Mouse (Mus musculus) urinary bladder, adult 18-20 months (tissue): ENCODE results near the gene Svs3b.
"Not testable (repeated sequence)": the region's sequence is repeated elsewhere in the genome, so short reads cannot be mapped to it uniquely, and the experiment has no call there.

Experiments
- DNase-seq, 2 experiments: peaks; one replicate each; pipeline ENCODE4 v3.0.0; 2022; ENCODE audit warnings: low spot score in 2 of 2, mixed read lengths in 2 of 2

The Svs3b gene

DNA sequence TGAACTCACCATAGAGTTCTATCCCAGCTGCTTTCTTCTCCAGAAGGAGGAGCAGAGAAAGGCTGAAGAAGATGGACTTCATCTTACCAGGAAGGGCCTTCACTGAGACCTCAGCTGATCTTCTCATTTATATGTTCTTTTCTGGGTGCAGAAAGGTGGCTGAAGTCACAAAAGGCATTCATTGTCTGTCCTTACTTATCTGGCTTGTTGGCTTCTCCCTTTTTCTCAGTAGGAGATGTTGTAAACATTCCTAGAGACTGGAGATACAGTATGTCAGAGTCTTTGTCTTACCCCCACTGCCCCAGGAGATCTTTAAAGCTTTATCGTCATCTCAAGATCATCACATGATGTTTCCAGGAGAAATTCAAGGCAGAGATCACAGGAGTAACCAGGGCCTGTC lies at the start of gene Svs3b:
Svs3b (minus strand) TSS at position 101 of the 400 bp plus-strand sequence.
- DNase-seq: not testable (repeated sequence)

- not testable (repeated sequence) for DNase-seq
Measured at GRCm38 (mm10) chr2:164288968-164289367, 32.5 kb upstream of the Svs3b start, which contains the start of gene Svs3a. Gene Svs3a, plus strand, starts transcription at chr2:164289268.

DNA sequence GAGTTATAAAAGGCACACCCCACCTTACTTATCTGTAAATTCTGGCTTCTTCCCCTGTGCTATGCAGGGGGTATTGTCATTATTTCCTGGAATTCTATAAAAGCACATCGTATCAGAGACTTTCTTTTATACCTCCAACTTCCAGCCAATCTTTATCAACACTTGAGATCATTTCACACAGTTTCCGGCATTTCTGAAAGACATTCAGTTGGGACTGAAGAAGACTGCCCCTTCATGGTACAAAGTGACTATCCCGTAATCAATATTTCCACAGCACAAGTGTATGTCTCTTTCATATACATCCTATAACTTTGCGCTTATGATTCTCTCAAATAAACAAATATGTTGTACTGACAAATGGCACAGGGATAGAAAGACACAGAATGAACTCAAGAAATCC lies 21.9 kb upstream of the Svs3b start, which contains the start of gene Svs4:
Svs4 (minus strand) TSS at position 101 of the 400 bp plus-strand sequence.
- no peak for DNase-seq

DNA sequence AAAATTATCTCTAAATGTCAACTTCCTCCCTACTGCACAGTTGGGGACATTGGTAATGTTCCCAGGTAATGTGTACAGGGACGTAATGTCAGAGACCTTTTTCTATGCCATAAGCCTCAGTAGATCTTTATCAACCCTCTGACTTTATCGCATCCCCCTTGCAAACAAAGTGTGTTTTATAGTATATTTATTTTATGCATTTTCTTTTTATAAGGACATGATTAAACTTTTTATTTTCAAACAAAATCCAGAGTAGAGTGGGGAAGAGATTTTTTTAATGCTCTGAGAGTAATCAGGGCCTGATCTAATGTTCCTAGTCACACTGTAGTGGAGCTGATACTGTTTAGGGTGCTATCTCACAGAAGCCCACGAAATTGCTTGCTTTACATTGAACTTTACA lies 18.1 kb downstream of the Svs3b start, which contains the start of gene Svs2:
Svs2 (minus strand) TSS at position 101 of the 400 bp plus-strand sequence.
- no peak for DNase-seq

- DNase-seq: no peak
Measured at GRCm38 (mm10) chr2:164232671-164233070, 23.8 kb downstream of the Svs3b start.

- no peak for DNase-seq
Measured at GRCm38 (mm10) chr2:164228361-164229070, 27.9 kb downstream of the Svs3b start.

DNA sequence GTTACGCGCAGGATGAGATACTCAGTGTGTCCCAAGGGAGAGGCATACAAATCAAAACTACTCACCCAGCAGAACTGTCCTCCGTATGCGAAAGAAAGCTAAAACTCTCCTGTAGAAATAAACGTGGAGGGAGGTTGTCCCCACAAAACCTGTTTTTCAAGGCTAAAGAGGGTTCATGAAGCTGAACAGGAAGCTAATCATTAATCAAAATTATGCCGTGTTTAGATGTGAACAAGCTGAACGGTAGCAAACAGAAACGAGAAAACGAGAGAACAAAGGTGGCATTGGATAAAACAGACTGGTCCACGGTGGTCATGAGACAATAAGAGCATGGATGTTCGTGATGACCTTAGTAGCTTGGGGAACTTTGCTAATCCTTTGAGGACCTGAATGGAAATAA lies 34.9 kb downstream of the Svs3b start, which contains the start of gene Wfdc15b:
Wfdc15b (minus strand) TSS at position 139 of the 400 bp plus-strand sequence.
- no peak for DNase-seq

DNA sequence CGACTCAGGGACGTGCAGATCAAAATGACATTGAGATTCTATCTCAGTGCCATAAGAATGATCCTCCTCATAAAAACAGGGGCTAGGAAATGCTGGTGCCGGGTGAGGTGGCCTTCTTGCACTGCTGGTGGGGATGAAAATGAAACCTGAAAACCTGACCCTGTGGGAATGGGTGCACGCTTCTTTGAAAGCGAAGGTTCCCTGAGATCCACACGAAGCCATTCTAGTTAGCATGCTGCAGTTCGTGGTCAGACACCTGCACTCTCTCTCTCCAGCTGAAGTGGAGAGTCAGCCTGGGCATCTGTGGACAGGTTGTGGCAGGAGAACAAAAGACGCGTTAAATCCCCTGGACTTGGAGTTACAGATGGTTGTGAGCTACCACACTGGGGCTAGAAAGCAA lies 37.1 kb downstream of the Svs3b start:
- no peak for DNase-seq

GRCm38 (mm10) chr2:164212711-164213110 lies 43.7 kb downstream of the Svs3b start:
- DNase-seq: no peak

GRCm38 (mm10) chr2:164210892-164211291 lies 45.5 kb downstream of the Svs3b start:
- DNase-seq: no peak

DNA sequence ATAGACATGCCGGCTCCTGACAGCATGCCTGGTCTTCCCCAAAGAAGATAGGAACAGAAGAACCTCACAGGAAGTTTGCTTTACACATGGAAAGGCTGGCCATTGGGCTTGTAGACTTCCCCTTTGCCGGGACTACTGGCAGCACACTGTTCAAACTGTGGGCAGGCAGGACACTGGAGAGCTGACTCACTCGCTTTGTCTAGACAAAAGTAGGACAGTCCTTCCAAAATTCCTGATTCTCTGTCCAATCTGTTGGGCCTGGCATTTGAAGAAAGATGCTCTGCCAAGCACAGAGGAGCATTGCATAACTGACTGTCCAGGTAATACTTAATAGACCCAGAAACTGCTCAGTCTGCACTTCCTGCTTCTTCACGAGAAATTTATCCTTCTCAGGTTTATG lies 49.8 kb downstream of the Svs3b start:
- no peak for DNase-seq

DNA sequence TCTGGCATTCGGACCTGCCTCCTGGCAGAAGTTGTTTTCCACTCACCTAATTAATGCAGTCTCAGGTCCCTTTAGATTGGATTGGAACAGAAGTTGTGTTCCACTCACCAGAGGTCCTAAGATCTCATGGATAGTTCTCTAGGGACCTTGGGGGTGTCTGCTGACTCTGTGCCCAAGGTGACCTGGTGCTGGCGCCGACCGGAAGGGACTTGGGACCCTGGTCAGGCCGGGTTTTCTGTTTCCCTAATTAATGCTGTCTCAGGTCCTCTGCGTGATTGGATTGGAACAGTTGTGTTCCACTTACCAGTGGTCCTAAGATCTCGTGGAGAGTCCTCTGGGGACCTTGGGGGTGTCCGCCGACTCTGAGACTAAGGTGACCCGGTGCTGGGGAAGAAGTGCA lies 50.4 kb downstream of the Svs3b start:
- not testable (repeated sequence) for DNase-seq
